Mouse (Mus musculus) CH12.LX (cell line): ENCODE measurements around the gene Bhlhe40. TPM values are rescaled to one million over a fixed set of nuclear protein-coding genes. Genes with fewer than 3 reads are reported as not detected.

ENCODE experiments used
- DNase-seq: peaks from one replicate; pipeline ENCODE4 v3.0.0-alpha.2; 2013; ENCODE audit errors: extremely low read depth
- H3K27ac ChIP-seq: 2 replicates; pipeline ENCODE4 v1.5.1; 2012; ENCODE audit warnings: low read depth, mild to moderate bottlenecking, control low read depth, moderate library complexity; ENCODE audit not compliant: insufficient read depth
- H3K27me3 ChIP-seq: replicated peaks from 2 replicates; pipeline ENCODE3; 2012; ENCODE audit warnings: inconsistent platforms
- H3K36me3 ChIP-seq, 2 experiments: replicated peaks in 1 of 2; 2 replicates each; pipeline versions ENCODE3 to v1.6.1; 2012; ENCODE audit warnings: inconsistent platforms in 1 of 2, low read length in 1 of 2, mild to moderate bottlenecking in 1 of 2, mixed read lengths in 1 of 2, moderate library complexity in 1 of 2; ENCODE audit not compliant: control insufficient read depth in 1 of 2, insufficient read depth in 1 of 2
- H3K4me1 ChIP-seq, 2 experiments: 2 replicates each; pipeline ENCODE4 v1.6.1; 2012; ENCODE audit warnings: inconsistent platforms in 1 of 2, moderate library complexity in 1 of 2; ENCODE audit not compliant: insufficient read depth in 2 of 2, control insufficient read depth in 1 of 2
- H3K4me2 ChIP-seq: 2 replicates; pipeline ENCODE4 v1.6.1; 2012; ENCODE audit warnings: low read depth, mild to moderate bottlenecking, control low read depth; ENCODE audit not compliant: poor library complexity, insufficient read depth, severe bottlenecking
- H3K4me3 ChIP-seq, 3 experiments: fragments of 150-350 bp in 1 of 3; sonication (generic) in 1 of 3; replicated peaks in 1 of 3; 2 replicates each; pipeline versions ENCODE3 to v1.5.1; 2011 to 2012; ENCODE audit warnings: low read depth in 2 of 3, low read length in 2 of 3, mild to moderate bottlenecking in 2 of 3, moderate library complexity in 2 of 3, control low read depth in 1 of 3, improper control_type of control experiment in 1 of 3, inconsistent platforms in 1 of 3, mixed read lengths in 1 of 3; ENCODE audit not compliant: poor library complexity in 1 of 3
- H3K79me2 ChIP-seq: replicated peaks from 2 replicates; pipeline ENCODE4 v1.6.1; 2012; ENCODE audit warnings: mild to moderate bottlenecking, moderate library complexity; ENCODE audit not compliant: control insufficient read depth, poor library complexity, insufficient read depth, severe bottlenecking; ENCODE audit errors: extremely low read depth
- H3K9ac ChIP-seq: 2 replicates; pipeline ENCODE4 v1.6.1; 2012; ENCODE audit warnings: low read depth, mild to moderate bottlenecking, control low read depth, moderate library complexity; ENCODE audit not compliant: insufficient read depth
- H3K9me3 ChIP-seq: replicated peaks from 2 replicates; pipeline ENCODE3; 2012; ENCODE audit warnings: low read length, inconsistent platforms, mixed read lengths
- BHLHE40 ChIP-seq: IDR thresholded peaks from 2 replicates; pipeline ENCODE4 v1.6.1; 2011; ENCODE audit warnings: mild to moderate bottlenecking, low read depth, low read length, improper control_type of control experiment
- CHD1 ChIP-seq: IDR thresholded peaks from 2 replicates; pipeline ENCODE4 v1.6.1; 2012; ENCODE audit warnings: low read depth, low read length, improper control_type of control experiment, inconsistent platforms
- CHD2 ChIP-seq: IDR thresholded peaks from 2 replicates; pipeline ENCODE4 v1.6.1; 2011; ENCODE audit warnings: low read length, improper control_type of control experiment
- CTCF ChIP-seq, 2 experiments: IDR thresholded peaks in 1 of 2; conservative IDR thresholded peaks in 1 of 2; 2 replicates each; pipeline ENCODE4 v1.5.1; 2011 to 2012; ENCODE audit warnings: low read depth in 2 of 2, low read length in 2 of 2, improper control_type of control experiment in 1 of 2, inconsistent platforms in 1 of 2, mild to moderate bottlenecking in 1 of 2, moderate library complexity in 1 of 2
- E2F4 ChIP-seq: IDR thresholded peaks from 2 replicates; pipeline ENCODE4 v1.6.1; 2011; ENCODE audit warnings: low read depth, low read length, improper control_type of control experiment; ENCODE audit not compliant: insufficient replicate concordance
- ELF1 ChIP-seq: IDR thresholded peaks from 2 replicates; pipeline ENCODE4 v1.6.1; 2014; ENCODE audit warnings: low read depth, mild to moderate bottlenecking, inconsistent platforms, low read length, improper control_type of control experiment
- EP300 ChIP-seq: IDR thresholded peaks from 2 replicates; pipeline ENCODE4 v1.6.1; 2011; ENCODE audit warnings: low read length, improper control_type of control experiment
- ETS1 ChIP-seq: conservative IDR thresholded peaks from 2 replicates; pipeline ENCODE4 v1.6.1; 2012; ENCODE audit warnings: low read depth, mild to moderate bottlenecking, inconsistent platforms, low read length, improper control_type of control experiment, moderate library complexity
- GABPA ChIP-seq: IDR thresholded peaks from 2 replicates; pipeline ENCODE4 v1.6.1; 2012; ENCODE audit warnings: low read depth, low read length, improper control_type of control experiment, inconsistent platforms; ENCODE audit not compliant: insufficient replicate concordance
- HCFC1 ChIP-seq: IDR thresholded peaks from 2 replicates; pipeline ENCODE4 v1.6.1; 2012; ENCODE audit warnings: low read depth, mild to moderate bottlenecking, inconsistent platforms, low read length, improper control_type of control experiment
- IRF4 ChIP-seq: IDR thresholded peaks from 2 replicates; pipeline ENCODE4 v1.6.1; 2014; ENCODE audit warnings: low read depth, mild to moderate bottlenecking, inconsistent platforms, low read length, improper control_type of control experiment
- JUN ChIP-seq: IDR thresholded peaks from 2 replicates; pipeline ENCODE4 v1.6.1; 2011; ENCODE audit warnings: low read depth, mild to moderate bottlenecking, low read length, improper control_type of control experiment, moderate library complexity; ENCODE audit not compliant: insufficient read depth
- JUND ChIP-seq: conservative IDR thresholded peaks from 2 replicates; pipeline ENCODE4 v1.6.1; 2011; ENCODE audit warnings: low read depth, low read length, improper control_type of control experiment
- KAT2A ChIP-seq: IDR thresholded peaks from 2 replicates; pipeline ENCODE4 v1.6.1; 2012; ENCODE audit warnings: low read length, improper control_type of control experiment, inconsistent platforms; ENCODE audit not compliant: insufficient replicate concordance
- MAFK ChIP-seq: IDR thresholded peaks from 2 replicates; pipeline ENCODE4 v1.6.1; 2011; ENCODE audit warnings: low read length, improper control_type of control experiment; ENCODE audit not compliant: insufficient replicate concordance
- MAX ChIP-seq: IDR thresholded peaks from 2 replicates; pipeline ENCODE4 v1.6.1; 2011; ENCODE audit warnings: low read length, improper control_type of control experiment
- MAZ ChIP-seq: IDR thresholded peaks from 2 replicates; pipeline ENCODE4 v1.6.1; 2012; ENCODE audit warnings: low read depth, mild to moderate bottlenecking, inconsistent platforms, low read length, improper control_type of control experiment, moderate library complexity
- MEF2A ChIP-seq: IDR thresholded peaks from 2 replicates; pipeline ENCODE4 v1.6.1; 2014; ENCODE audit warnings: low read depth, mild to moderate bottlenecking, inconsistent platforms, low read length, improper control_type of control experiment, borderline replicate concordance
- MXI1 ChIP-seq: IDR thresholded peaks from 2 replicates; pipeline ENCODE4 v1.6.1; 2011; ENCODE audit warnings: mild to moderate bottlenecking, low read depth, low read length, improper control_type of control experiment
- MYC ChIP-seq: IDR thresholded peaks from 2 replicates; pipeline ENCODE4 v1.6.1; 2011; ENCODE audit warnings: low read depth, mild to moderate bottlenecking, improper control_type of control experiment, low read length
- NELFE ChIP-seq: IDR thresholded peaks from 2 replicates; pipeline ENCODE4 v1.6.1; 2011; ENCODE audit warnings: low read depth, low read length, improper control_type of control experiment
- NRF1 ChIP-seq: IDR thresholded peaks from 2 replicates; pipeline ENCODE4 v1.6.1; 2014; ENCODE audit warnings: low read depth, mild to moderate bottlenecking, inconsistent platforms, low read length, improper control_type of control experiment, moderate library complexity
- PAX5 ChIP-seq: IDR thresholded peaks from 2 replicates; pipeline ENCODE4 v1.6.1; 2012; ENCODE audit warnings: low read length, inconsistent platforms, mixed read lengths
- POLR2A ChIP-seq: IDR thresholded peaks from 2 replicates; pipeline ENCODE4 v1.6.1; 2011; ENCODE audit warnings: low read depth, mild to moderate bottlenecking, improper control_type of control experiment, low read length
- POLR2AphosphoS2 ChIP-seq: IDR thresholded peaks from 2 replicates; pipeline ENCODE4 v1.6.1; 2011; ENCODE audit warnings: low read depth, low read length, improper control_type of control experiment
- RAD21 ChIP-seq: IDR thresholded peaks from 2 replicates; pipeline ENCODE4 v1.6.1; 2011; ENCODE audit warnings: low read depth, mild to moderate bottlenecking, low read length, improper control_type of control experiment, moderate library complexity
- RCOR1 ChIP-seq: conservative IDR thresholded peaks from 2 replicates; pipeline ENCODE4 v1.6.1; 2012; ENCODE audit warnings: low read depth, mild to moderate bottlenecking, inconsistent platforms, low read length, improper control_type of control experiment
- SIN3A ChIP-seq: IDR thresholded peaks from 2 replicates; pipeline ENCODE4 v1.6.1; 2012; ENCODE audit warnings: low read length, improper control_type of control experiment, inconsistent platforms
- SMC3 ChIP-seq: IDR thresholded peaks from 2 replicates; pipeline ENCODE4 v1.6.1; 2011; ENCODE audit warnings: low read depth, low read length, improper control_type of control experiment
- TBP ChIP-seq: conservative IDR thresholded peaks from 2 replicates; pipeline ENCODE4 v1.6.1; 2011; ENCODE audit warnings: low read depth, low read length, improper control_type of control experiment
- TCF12 ChIP-seq: IDR thresholded peaks from 2 replicates; pipeline ENCODE4 v1.6.1; 2014; ENCODE audit warnings: low read depth, mild to moderate bottlenecking, inconsistent platforms, low read length, improper control_type of control experiment
- UBTF ChIP-seq: IDR thresholded peaks from 2 replicates; pipeline ENCODE4 v1.6.1; 2012; ENCODE audit warnings: low read depth, mild to moderate bottlenecking, inconsistent platforms, low read length, improper control_type of control experiment, moderate library complexity
- USF1 ChIP-seq: IDR thresholded peaks from 2 replicates; pipeline ENCODE4 v1.6.1; 2014; ENCODE audit warnings: low read depth, mild to moderate bottlenecking, inconsistent platforms, low read length, improper control_type of control experiment
- USF2 ChIP-seq: conservative IDR thresholded peaks from 2 replicates; pipeline ENCODE4 v1.6.1; 2011; ENCODE audit warnings: low read depth, low read length, improper control_type of control experiment
- ZC3H11A ChIP-seq: IDR thresholded peaks from 2 replicates; pipeline ENCODE4 v1.6.1; 2012; ENCODE audit warnings: low read depth, mild to moderate bottlenecking, inconsistent platforms, low read length, improper control_type of control experiment
- ZKSCAN1 ChIP-seq: IDR thresholded peaks from 2 replicates; pipeline ENCODE4 v1.6.1; 2012; ENCODE audit warnings: low read depth, inconsistent platforms, low read length, improper control_type of control experiment, borderline replicate concordance
- ZMIZ1 ChIP-seq: IDR thresholded peaks from 2 replicates; pipeline ENCODE4 v1.6.1; 2012; ENCODE audit warnings: low read depth, mild to moderate bottlenecking, inconsistent platforms, low read length, improper control_type of control experiment
- ZNF384 ChIP-seq: IDR thresholded peaks from 2 replicates; pipeline ENCODE4 v1.6.1; 2012; ENCODE audit warnings: low read depth, low read length, improper control_type of control experiment, inconsistent platforms
- dilution Hi-C: fragments of 300-500 bp; cut with MboI; formaldehyde crosslinking; loops from 2 replicates; pipeline ENCODE4 v1.14.3; 2020; ENCODE audit warnings: low sequenced_read_pairs; ENCODE audit not compliant: extremely low pct_unique_long_range_greater_than_20kb, extremely low pct_ligation_motif_present
- in situ Hi-C: fragments of 300-500 bp; cut with MboI; formaldehyde crosslinking; loops from 3 replicates; pipeline ENCODE4 v1.14.3; 2019; ENCODE audit warnings: low sequenced_read_pairs, low pct_ligation_motif_present, low pct_unique_long_range_greater_than_20kb, mixed read lengths
- polyA plus RNA-seq: library from polyadenylated mRNA; unstranded; fragments of >175 nt; gene quantifications from 2 replicates; pipeline ENCODE4 v1.2.1, GENCODE M21; 2012; ENCODE audit warnings: low read depth; ENCODE audit not compliant: insufficient read length
- total RNA-seq, 2 experiments: library from RNA; depleted of rRNA; stranded (reverse); fragments of 300-350 nt in 1 of 2; fragments of >200 nt in 1 of 2; gene quantifications; 2 replicates each; pipeline ENCODE4 v1.2.3; 2012 to 2014

Gene Bhlhe40
- total and polyA plus RNA-seq, 3 experiments: 55.4 to 130 (median 117) TPM

DNA sequence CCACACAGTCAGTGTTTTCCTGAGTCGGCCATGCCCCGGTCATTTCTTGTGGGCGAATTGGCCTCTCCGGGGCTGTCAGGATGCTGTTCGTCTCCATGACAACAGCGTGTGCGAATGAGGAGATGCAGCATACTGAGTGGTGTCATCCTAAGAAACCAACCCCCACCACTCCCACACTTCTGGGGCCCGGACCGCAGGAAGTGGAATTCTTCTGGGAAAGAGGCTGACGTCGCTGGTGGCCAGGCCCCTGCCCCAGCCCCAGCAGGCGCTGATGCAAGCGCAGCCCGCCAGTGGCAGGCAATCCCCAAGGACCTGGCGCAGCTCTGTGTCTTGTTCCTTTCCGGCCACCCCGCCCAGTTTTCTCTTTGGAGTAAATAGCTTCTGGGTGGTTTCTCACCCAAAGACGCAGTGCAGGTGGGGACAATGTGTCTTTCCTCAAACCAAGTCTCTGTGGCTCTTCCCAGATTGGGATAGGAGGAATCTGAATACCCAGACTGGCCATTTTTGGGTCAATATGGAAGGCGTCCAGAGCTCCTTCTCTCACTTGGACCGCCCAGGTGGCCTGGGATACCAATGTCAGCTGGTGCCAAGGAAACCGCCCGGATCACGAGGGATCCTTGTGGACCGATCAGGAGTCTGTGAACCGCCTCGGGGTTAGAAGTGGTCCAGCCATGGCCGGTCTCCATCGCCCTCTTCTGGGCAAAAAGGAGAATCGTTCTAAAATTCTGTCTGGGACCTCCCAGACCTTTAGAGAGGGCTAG, 49.2 kb downstream of the Bhlhe40 start:
- H3K36me3 ChIP-seq: no peaks in the 10 kb centered on the region
- H3K4me1 ChIP-seq: peaks cover 18 to 89% of the 10 kb centered on the region in 2 experiments
- TF ChIP-seq MXI1: no peak; the same call in 1 of the 2 replicates
- peak; percentile 7; the same call in 1 of the 2 replicates for TF ChIP-seq CHD2
- no peak; the same call in 1 of the 2 replicates for TF ChIP-seq NELFE
- TF ChIP-seq ZC3H11A: peak; percentile 87
- TF ChIP-seq USF2: no peak
- no peak for TF ChIP-seq GABPA
- TF ChIP-seq POLR2AphosphoS2: no peak
- peak; percentile 10; the same call in 1 of the 2 replicates for TF ChIP-seq HCFC1
- no peak for TF ChIP-seq TBP
- peak; percentile 6; the same call in 1 of the 2 replicates for TF ChIP-seq JUND
- TF ChIP-seq MAZ: no peak; the same call in 1 of the 2 replicates
- no peak; the same call in 1 of the 2 replicates for TF ChIP-seq ELF1
- TF ChIP-seq IRF4: peak; percentile 43
- no peak; the same call in 1 of the 2 replicates for TF ChIP-seq CHD1
- TF ChIP-seq PAX5: no peak
- TF ChIP-seq NRF1: peak; percentile 28; the same call in 1 of the 2 replicates
- 0 out of 2 replicates have a peak, but pooled peaks have one; percentile 23 for TF ChIP-seq ZNF384
- no peak for TF ChIP-seq E2F4
- peak; percentile 55 for TF ChIP-seq TCF12
- TF ChIP-seq SIN3A: no peak; the same call in 1 of the 2 replicates
- peak; percentile 53 for TF ChIP-seq ETS1
- TF ChIP-seq JUN: no peak
- peak; percentile 7 for TF ChIP-seq USF1
- peak; percentile 76 for TF ChIP-seq MEF2A
- TF ChIP-seq MYC: peak; percentile 42; the same call in 1 of the 2 replicates
- peak; percentile 55; the same call in 1 of the 2 replicates for TF ChIP-seq BHLHE40
- TF ChIP-seq POLR2A: peak; percentile 40
- TF ChIP-seq EP300: no peak
- TF ChIP-seq RCOR1: no peak; the same call in 1 of the 2 replicates
- TF ChIP-seq UBTF: peak; percentile 65; the same call in 1 of the 2 replicates
- TF ChIP-seq CTCF (conservative IDR thresholded peaks at IDR 0.05 in 1 of 2, IDR thresholded peaks at IDR 0.05 in 1 of 2; ENCODE audit: low read depth in 2 of 2, low read length in 2 of 2): peak; percentile 35 to 89; a peak in 2 of 4 replicates
- 0 out of 2 replicates have a peak, but pooled peaks have one; percentile 40 for TF ChIP-seq MAX
- TF ChIP-seq SMC3: peak; percentile 89
- TF ChIP-seq KAT2A: no peak
- peak; percentile 97 for TF ChIP-seq RAD21
- no peak for TF ChIP-seq ZKSCAN1
- TF ChIP-seq MAFK: no peak
- no peak; the same call in 1 of the 2 replicates for TF ChIP-seq ZMIZ1
- peak overlapping the region; percentile 41 for H3K9ac ChIP-seq
- no peaks in the 10 kb centered on the region for H3K79me2 ChIP-seq
- DNase-seq: peak; percentile 93
- no peaks in the 10 kb centered on the region for H3K27me3 ChIP-seq
- H3K4me2 ChIP-seq: peak overlapping the region; percentile 18
- dilution Hi-C loops (no loop called here), in situ Hi-C loops (loop anchor here (10.0 kb wide), 1 partner anchor 285 kb away; no protein-coding TSS in a partner anchor)
- H3K27ac ChIP-seq: peak overlapping the region; percentile 96
- peak overlapping the region in 1 of 3 experiments; percentile 32 for H3K4me3 ChIP-seq
- no peaks in the 10 kb centered on the region for H3K9me3 ChIP-seq
